Mouse (Mus musculus): ENCODE measurements around the gene Itga6. TPM values are rescaled to one million over a fixed set of nuclear protein-coding genes. Genes with fewer than 3 reads are reported as not detected.
"Not testable (repeated sequence)": the region's sequence is repeated elsewhere in the genome, so short reads cannot be mapped to it uniquely, and the experiment has no call there.

Gene Itga6
- polyA plus RNA-seq, 1 experiment: 19.1 TPM

DNA sequence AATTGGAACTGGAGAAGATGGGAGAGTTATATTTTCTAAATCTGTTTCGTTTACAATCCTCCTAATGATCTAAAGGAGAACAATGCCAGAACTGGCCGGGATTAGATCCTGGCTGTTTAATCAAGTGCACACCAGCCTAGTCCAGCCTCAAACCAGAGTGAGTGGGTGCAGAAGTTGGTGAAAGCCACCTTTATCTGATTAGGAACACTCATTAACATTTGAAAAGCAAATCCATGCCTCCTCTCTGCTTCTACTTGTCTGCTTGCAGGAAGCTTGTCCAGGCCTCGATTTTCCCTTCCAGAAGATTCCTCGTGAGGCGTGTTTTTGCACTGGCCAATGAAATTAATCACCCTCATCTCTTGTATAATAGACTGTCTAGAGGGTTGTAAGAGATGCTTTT lies 41.1 kb upstream of the Itga6 start:
- Histone ChIP-seq H3K4me1 (ENCODE audit: control insufficient read depth, insufficient read depth, insufficient read length) (no peaks in the 10 kb centered on the region), H3K36me3 (ENCODE audit: control insufficient read depth, insufficient read depth, low read length) (no peaks in the 10 kb centered on the region), H3K4me3 (ENCODE audit: extremely low read depth, insufficient read depth, insufficient read length) (no peak overlapping the region), H3K27me3 (ENCODE audit: control insufficient read depth, insufficient read depth, low read length) (no peaks in the 10 kb centered on the region), H3K27ac (ENCODE audit: insufficient read depth, low read length) (no peak overlapping the region)
- no peak for DNase-seq (ENCODE audit: low read depth in 1 of 2, low spot score in 2 of 2)
- TF ChIP-seq CTCF (IDR thresholded peaks at IDR 0.05; ENCODE audit: extremely low read depth, insufficient read depth, insufficient read length, insufficient replicate concordance): no peak
- WGBS: 85% methylated on average over 5 of the region's 5 CpGs

DNA sequence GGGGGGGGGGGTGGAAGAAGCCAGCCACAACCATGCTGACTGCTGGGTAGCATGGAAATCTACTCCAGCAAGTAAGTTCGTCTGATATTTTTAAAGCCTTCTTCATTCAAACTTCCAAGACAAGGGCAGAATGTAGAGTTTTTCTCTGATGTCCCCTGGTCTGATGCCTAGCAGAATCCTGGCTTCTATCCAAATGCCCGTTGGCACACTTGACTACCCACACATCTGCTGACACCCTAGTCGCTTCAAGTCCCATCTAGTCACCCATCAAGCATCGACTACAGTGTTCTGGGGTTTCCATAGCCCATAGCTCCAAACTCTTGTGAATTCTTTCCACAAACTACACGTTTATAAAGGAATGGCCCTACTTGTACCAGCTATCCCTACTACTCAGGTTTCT lies 36.5 kb upstream of the Itga6 start:
- Histone ChIP-seq H3K36me3 (ENCODE audit: control insufficient read depth, insufficient read depth, low read length) (no peaks in the 10 kb centered on the region), H3K27ac (ENCODE audit: insufficient read depth, low read length) (no peak overlapping the region), H3K4me1 (ENCODE audit: control insufficient read depth, insufficient read depth, insufficient read length) (no peaks in the 10 kb centered on the region), H3K27me3 (ENCODE audit: control insufficient read depth, insufficient read depth, low read length) (no peaks in the 10 kb centered on the region), H3K4me3 (ENCODE audit: extremely low read depth, insufficient read depth, insufficient read length) (no peak overlapping the region)
- WGBS: 76% methylated on average over 5 of the region's 5 CpGs
- TF ChIP-seq CTCF (IDR thresholded peaks at IDR 0.05; ENCODE audit: extremely low read depth, insufficient read depth, insufficient read length, insufficient replicate concordance): no peak
- TF ChIP-seq POLR2A (IDR thresholded peaks at IDR 0.05; ENCODE audit: low read depth, low read length): no peak
- DNase-seq (ENCODE audit: low read depth in 1 of 2, low spot score in 2 of 2): no peak

DNA sequence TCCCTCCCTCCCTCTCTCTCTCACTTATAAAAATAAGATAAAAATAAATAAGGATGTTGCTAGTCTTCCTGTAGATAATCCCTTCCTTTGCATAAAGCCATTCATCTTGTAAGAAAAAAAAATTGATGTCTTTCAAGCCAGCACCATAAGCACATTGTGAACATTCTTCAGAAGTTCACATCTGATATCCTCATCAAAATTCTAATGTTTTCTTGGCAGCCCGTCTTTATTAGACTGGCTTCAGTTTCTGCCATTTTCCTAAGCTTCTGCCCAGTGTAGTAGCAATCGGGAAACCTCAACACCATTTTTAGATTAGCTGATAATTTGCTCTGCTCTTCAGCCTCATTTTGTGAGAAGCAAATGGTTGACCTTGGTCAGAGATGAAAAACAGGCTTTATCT lies 33.8 kb upstream of the Itga6 start:
- Histone ChIP-seq H3K4me3 (ENCODE audit: extremely low read depth, insufficient read depth, insufficient read length) (no peak overlapping the region), H3K27me3 (ENCODE audit: control insufficient read depth, insufficient read depth, low read length) (no peaks in the 10 kb centered on the region), H3K36me3 (ENCODE audit: control insufficient read depth, insufficient read depth, low read length) (no peaks in the 10 kb centered on the region), H3K27ac (ENCODE audit: insufficient read depth, low read length) (no peak overlapping the region), H3K4me1 (ENCODE audit: control insufficient read depth, insufficient read depth, insufficient read length) (no peaks in the 10 kb centered on the region)
- no peak for DNase-seq (ENCODE audit: low read depth in 1 of 2, low spot score in 2 of 2)
- TF ChIP-seq CTCF (IDR thresholded peaks at IDR 0.05; ENCODE audit: extremely low read depth, insufficient read depth, insufficient read length, insufficient replicate concordance) (no peak), POLR2A (IDR thresholded peaks at IDR 0.05; ENCODE audit: low read depth, low read length) (no peak)
- WGBS: 83% methylated on average over 2 of the region's 2 CpGs

DNA sequence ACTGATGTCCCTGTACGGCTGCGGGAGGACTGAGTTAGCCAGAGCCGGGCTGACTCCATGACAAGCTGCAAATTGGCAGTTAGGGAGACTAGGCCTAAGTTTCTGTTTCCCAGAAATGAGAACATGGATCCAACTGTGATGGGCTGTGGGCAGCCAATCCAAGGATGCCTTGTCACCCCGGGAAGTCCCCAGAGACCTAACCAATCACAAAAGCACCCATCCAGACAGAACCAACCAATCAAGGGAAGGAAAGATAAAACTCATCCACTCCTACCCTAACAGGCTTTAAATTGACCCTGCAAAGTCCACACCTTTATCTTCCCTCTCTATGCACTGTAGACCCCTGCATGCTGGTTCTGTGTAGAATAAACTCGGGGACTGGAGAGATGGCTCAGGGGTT lies 31.0 kb upstream of the Itga6 start:
- DNase-seq (ENCODE audit: low read depth in 1 of 2, low spot score in 2 of 2): no peak
- TF ChIP-seq POLR2A (IDR thresholded peaks at IDR 0.05; ENCODE audit: low read depth, low read length) (no peak), CTCF (IDR thresholded peaks at IDR 0.05; ENCODE audit: extremely low read depth, insufficient read depth, insufficient read length, insufficient replicate concordance) (no peak)
- WGBS: 89% methylated on average over 5 of the region's 5 CpGs
- Histone ChIP-seq H3K27me3 (ENCODE audit: control insufficient read depth, insufficient read depth, low read length) (no peaks in the 10 kb centered on the region), H3K4me1 (ENCODE audit: control insufficient read depth, insufficient read depth, insufficient read length) (no peaks in the 10 kb centered on the region), H3K27ac (ENCODE audit: insufficient read depth, low read length) (no peak overlapping the region), H3K4me3 (ENCODE audit: extremely low read depth, insufficient read depth, insufficient read length) (no peak overlapping the region), H3K36me3 (ENCODE audit: control insufficient read depth, insufficient read depth, low read length) (no peaks in the 10 kb centered on the region)

DNA sequence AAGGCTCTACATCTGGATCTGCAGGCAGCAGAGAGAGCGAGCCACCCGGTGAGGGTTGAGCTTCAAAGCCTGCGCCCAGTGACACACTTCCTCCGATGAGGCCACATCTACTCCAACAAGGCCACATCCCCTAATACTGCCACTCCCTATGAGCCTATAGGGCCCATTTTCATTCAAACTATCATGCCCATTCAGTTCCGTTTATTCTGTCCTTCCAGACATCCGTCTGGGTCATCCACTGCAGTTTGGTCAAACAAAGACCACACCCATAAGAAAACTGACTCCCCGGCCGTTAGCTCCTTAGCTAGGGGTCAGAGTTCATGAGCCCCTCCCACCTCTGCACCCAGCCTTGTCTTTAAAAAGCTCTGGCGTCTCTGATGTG lies 26.4 kb upstream of the Itga6 start:
- Histone ChIP-seq H3K4me1 (ENCODE audit: control insufficient read depth, insufficient read depth, insufficient read length) (no peaks in the 10 kb centered on the region), H3K4me3 (ENCODE audit: extremely low read depth, insufficient read depth, insufficient read length) (no peak overlapping the region), H3K27ac (ENCODE audit: insufficient read depth, low read length) (no peak overlapping the region), H3K36me3 (ENCODE audit: control insufficient read depth, insufficient read depth, low read length) (no peaks in the 10 kb centered on the region), H3K27me3 (ENCODE audit: control insufficient read depth, insufficient read depth, low read length) (no peaks in the 10 kb centered on the region)
- TF ChIP-seq CTCF (IDR thresholded peaks at IDR 0.05; ENCODE audit: extremely low read depth, insufficient read depth, insufficient read length, insufficient replicate concordance): no peak
- no peak for TF ChIP-seq POLR2A (IDR thresholded peaks at IDR 0.05; ENCODE audit: low read depth, low read length)
- WGBS: 80% methylated on average over 9 of the region's 9 CpGs
- DNase-seq (ENCODE audit: low read depth in 1 of 2, low spot score in 2 of 2): no peak

DNA sequence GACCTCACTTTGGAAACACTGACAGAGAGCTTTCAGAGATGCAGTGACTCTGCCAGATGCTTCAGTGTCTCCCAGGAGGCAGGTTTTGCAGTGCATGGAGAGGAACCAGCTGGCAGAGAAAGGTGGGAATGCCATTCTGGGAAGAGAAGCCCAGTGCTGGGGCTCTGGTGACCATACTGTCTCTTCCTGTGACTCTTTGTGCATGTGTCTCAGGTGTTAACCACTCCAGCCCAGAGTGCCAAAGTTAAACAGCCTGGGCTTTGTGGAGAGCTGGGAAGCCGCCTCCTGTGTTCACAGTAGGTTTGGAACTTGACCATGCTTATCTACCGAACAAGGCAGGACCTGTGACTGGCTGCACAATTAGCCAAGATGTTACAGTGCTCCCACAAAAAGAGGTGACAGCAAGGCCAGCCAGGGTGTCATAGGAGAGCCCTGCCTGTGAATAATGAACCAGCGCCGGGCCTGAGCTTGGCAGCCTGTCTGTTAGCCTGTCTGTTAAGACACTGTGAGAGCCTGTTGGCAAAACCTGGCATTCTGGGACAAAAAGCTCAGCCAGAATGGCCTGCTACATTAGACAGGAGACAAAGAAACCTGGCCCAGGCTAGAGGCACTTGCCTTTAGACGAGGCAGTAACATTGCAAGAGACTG lies 25.9 kb upstream of the Itga6 start:
- DNase-seq (ENCODE audit: low read depth in 1 of 2, low spot score in 2 of 2): no peak
- Histone ChIP-seq H3K36me3 (ENCODE audit: control insufficient read depth, insufficient read depth, low read length) (no peaks in the 10 kb centered on the region), H3K4me3 (ENCODE audit: extremely low read depth, insufficient read depth, insufficient read length) (no peak overlapping the region), H3K4me1 (ENCODE audit: control insufficient read depth, insufficient read depth, insufficient read length) (no peaks in the 10 kb centered on the region), H3K27ac (ENCODE audit: insufficient read depth, low read length) (no peak overlapping the region), H3K27me3 (ENCODE audit: control insufficient read depth, insufficient read depth, low read length) (no peaks in the 10 kb centered on the region)
- 79% methylated on average over 5 of the region's 5 CpGs for WGBS
- TF ChIP-seq POLR2A (IDR thresholded peaks at IDR 0.05; ENCODE audit: low read depth, low read length) (no peak), CTCF (IDR thresholded peaks at IDR 0.05; ENCODE audit: extremely low read depth, insufficient read depth, insufficient read length, insufficient replicate concordance) (no peak)

DNA sequence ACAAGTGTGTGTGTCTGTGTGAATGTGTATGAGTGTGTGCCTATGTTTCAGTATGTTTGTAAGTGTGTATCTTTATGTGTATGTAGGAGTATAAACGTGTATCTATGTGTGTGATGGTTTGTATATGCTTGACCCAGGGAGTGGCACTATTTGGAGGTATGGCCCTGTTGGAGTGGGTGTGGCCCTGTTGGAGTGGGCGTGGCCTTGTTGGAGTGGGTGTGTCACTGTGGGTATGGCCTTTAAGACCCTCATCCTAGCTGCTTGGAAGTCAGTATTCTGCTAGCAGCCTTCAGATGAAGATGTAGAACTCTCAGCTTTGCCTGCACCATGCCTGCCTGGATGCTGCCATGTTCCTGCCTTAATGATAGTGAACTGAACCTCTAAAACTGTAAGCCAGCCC lies 24.9 kb upstream of the Itga6 start:
- not testable (repeated sequence) for H3K4me3 ChIP-seq (ENCODE audit: extremely low read depth, insufficient read depth, insufficient read length); H3K4me1 ChIP-seq (ENCODE audit: control insufficient read depth, insufficient read depth, insufficient read length); H3K27ac ChIP-seq (ENCODE audit: insufficient read depth, low read length); DNase-seq (ENCODE audit: low read depth in 1 of 2, low spot score in 2 of 2); H3K27me3 ChIP-seq (ENCODE audit: control insufficient read depth, insufficient read depth, low read length); H3K36me3 ChIP-seq (ENCODE audit: control insufficient read depth, insufficient read depth, low read length)
- 77% methylated on average over 2 of the region's 2 CpGs for WGBS
